Mouse (Mus musculus) forebrain, embryonic 10.5 days (tissue): Measurements from ENCODE around the gene Rfx4. TPM values are rescaled to one million over a fixed set of nuclear protein-coding genes. Genes with fewer than 3 reads are reported as not detected.

Experiments
- DNase-seq: peaks from one replicate; pipeline ENCODE4 v3.0.0-alpha.2; 2017; ENCODE audit warnings: low spot score; ENCODE audit errors: extremely low spot score
- H3K27ac ChIP-seq: fragments of 300-500 bp; sonication (generic); 2 replicates; pipeline ENCODE4 v1.5.1; 2016; ENCODE audit warnings: mild to moderate bottlenecking
- H3K27me3 ChIP-seq: fragments of 300-500 bp; sonication (generic); 2 replicates; pipeline ENCODE4 v1.6.1; 2016; ENCODE audit warnings: mild to moderate bottlenecking; ENCODE audit not compliant: poor library complexity, severe bottlenecking
- H3K36me3 ChIP-seq: fragments of 300-500 bp; sonication (generic); replicated peaks from 2 replicates; pipeline ENCODE4 v1.6.1; 2016; ENCODE audit warnings: mild to moderate bottlenecking, moderate library complexity
- H3K4me1 ChIP-seq: fragments of 300-500 bp; sonication (generic); 2 replicates; pipeline ENCODE4 v1.6.1; 2016
- H3K4me3 ChIP-seq: fragments of 300-500 bp; sonication (generic); 2 replicates; pipeline ENCODE4 v1.5.1; 2016; ENCODE audit warnings: mild to moderate bottlenecking, moderate library complexity
- H3K9me3 ChIP-seq: fragments of 300-500 bp; sonication (generic); 2 replicates; pipeline ENCODE4 v1.6.1; 2016; ENCODE audit warnings: mild to moderate bottlenecking, moderate library complexity
- WGBS: fragments of 180-500 bp; shearing (Covaris S2); methylation state at CpG from one replicate; pipeline ENCODE4 v1.1.7; 2016; 5-methylcytosine and 5-hydroxymethylcytosine counted together
- polyA plus RNA-seq: library from polyadenylated mRNA; unstranded; fragments of >200 nt; fragmentation: Nextera tagmentation; extraction: Ambion mirVana; gene quantifications from 2 replicates; pipeline ENCODE4 v1.2.1, GENCODE M21; 2016

Gene Rfx4
- polyA plus RNA-seq, 1 experiment from 2014 or later = 26.1 TPM

DNA sequence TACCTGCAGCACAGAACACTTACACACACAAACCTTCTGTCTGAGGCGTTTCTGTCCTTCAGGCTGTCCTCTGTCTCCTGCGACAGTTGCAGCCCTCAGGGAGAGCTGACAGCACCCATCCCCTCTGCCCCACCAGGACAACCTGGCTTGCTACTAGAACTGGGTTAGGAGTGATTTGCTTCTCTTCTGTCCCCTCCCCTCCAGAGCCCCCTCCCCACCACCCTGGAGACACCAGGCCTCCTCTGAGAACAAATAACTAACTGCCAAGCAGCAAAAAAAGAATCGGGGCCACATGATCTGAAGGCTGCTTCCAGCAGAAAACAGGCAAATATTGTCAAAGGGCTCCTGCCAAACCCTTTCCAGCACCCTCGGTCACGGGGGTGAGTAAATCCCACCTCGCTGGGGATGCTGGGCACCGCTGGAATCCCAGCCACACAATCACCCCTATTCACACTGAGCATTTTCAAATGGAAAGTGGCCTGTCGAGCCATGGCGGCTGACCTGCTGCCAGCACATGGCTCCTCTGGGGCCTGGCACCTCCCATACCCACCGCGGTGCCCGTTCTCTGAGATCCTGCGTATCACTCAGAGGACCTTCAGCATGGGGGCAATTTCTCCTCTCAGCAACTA, 47.5 kb downstream of the Rfx4 start:
- Histone ChIP-seq H3K4me1 (peaks cover 28% of the 10 kb centered on the region), H3K27ac (no peak overlapping the region), H3K4me3 (no peak overlapping the region), H3K36me3 (peaks cover 61% of the 10 kb centered on the region), H3K9me3 (no peaks in the 10 kb centered on the region), H3K27me3 (no peaks in the 10 kb centered on the region)
- DNase-seq = no peak
- WGBS = 67% methylated on average over 13 of the region's 13 CpGs

DNA sequence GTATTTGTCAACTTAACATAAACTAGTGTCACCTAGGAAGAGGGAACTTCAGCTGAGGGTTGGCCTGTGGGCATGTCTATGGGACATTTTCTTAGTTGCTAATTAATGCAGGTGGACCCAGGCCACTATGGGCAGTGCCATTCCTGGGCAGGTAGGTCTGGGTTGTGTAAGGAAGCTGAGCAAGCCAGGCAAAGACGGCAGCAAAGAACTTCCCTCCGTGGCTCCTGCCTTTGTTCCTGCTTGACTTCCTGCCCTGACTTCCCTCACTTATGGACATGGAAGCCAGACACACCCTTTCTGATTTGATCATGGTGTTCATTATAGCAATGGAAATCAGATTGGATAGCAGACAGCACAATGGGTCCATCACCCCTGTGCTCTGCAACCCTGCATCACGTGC, 49.7 kb downstream of the Rfx4 start:
- H3K4me3 ChIP-seq = no peak overlapping the region
- H3K27ac ChIP-seq = no peak overlapping the region
- H3K9me3 ChIP-seq = no peaks in the 10 kb centered on the region
- H3K27me3 ChIP-seq = no peaks in the 10 kb centered on the region
- peaks cover 30% of the 10 kb centered on the region for H3K4me1 ChIP-seq
- no peak for DNase-seq
- WGBS = 85% methylated on average over 3 of the region's 3 CpGs
- peaks cover 45% of the 10 kb centered on the region for H3K36me3 ChIP-seq

DNA sequence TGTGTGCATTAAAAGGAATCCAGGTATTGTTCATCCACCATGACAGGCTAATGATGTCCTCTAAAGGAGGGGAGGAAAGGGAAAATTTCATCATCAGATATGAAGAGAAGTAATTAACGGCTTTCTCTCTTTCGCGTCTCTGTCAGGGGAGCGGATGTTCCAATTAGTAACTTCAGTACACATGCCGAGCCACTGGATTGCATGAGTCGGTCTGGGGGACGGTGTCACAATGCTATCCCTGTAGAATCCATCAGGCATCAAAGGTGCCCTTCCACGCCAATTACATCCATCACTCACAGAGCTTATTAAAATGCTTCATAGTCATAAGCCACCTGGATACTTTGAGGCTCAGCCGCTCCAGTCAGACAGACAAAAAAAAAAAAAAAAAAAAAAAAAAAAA, 51.3 kb downstream of the Rfx4 start:
- H3K27me3 ChIP-seq = no peaks in the 10 kb centered on the region
- 84% methylated on average over 9 of the region's 9 CpGs for WGBS
- peaks cover 32% of the 10 kb centered on the region for H3K4me1 ChIP-seq
- no peak for DNase-seq
- H3K27ac ChIP-seq = no peak overlapping the region
- peaks cover 37% of the 10 kb centered on the region for H3K36me3 ChIP-seq
- no peaks in the 10 kb centered on the region for H3K9me3 ChIP-seq
- H3K4me3 ChIP-seq = no peak overlapping the region

DNA sequence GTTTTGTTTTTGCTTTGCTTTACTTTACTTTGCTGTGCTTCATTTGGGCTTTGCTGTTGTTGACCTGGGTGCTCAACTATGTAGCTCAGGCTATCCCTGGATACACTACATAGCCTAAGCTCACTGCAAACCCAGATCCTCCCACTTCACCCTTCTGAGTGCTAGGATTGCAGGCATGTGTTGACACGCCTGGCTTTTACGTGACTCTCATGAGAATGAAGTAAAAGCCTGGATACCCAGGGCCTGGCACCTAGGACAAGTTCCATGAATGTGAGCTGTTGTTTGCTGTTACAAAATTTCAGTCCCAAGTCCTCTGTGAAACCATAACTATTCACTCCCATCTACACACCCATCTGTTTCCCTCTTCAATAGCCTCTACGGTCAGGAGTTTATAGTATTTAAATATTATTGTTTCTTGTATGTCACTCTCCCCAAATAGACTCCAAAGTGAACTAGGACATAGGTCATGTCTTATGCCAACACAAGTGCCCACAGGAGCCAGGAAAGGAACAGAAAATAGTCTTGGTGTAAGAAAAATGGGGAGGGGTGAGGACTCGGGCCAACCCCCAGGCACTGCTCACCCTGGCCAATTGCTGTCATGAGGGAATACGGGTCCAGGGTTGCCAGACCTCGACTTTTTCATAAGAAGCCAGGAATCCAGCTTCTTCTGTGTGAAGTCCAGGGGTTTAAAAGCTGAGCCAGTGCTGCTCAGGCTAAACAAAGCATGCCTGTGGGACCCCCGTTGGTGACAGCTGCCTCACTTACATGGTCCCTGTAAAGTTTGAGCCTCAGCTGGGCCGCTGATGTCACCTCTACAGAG, 54.4 kb downstream of the Rfx4 start:
- no peak overlapping the region for H3K27ac ChIP-seq
- H3K4me3 ChIP-seq = no peak overlapping the region
- WGBS = 87% methylated on average over 8 of the region's 8 CpGs
- no peaks in the 10 kb centered on the region; the same call in 1 of the 2 replicates for H3K9me3 ChIP-seq
- no peak for DNase-seq
- no peaks in the 10 kb centered on the region for H3K27me3 ChIP-seq
- H3K4me1 ChIP-seq = peaks cover 24% of the 10 kb centered on the region
- peaks cover 31% of the 10 kb centered on the region for H3K36me3 ChIP-seq

DNA sequence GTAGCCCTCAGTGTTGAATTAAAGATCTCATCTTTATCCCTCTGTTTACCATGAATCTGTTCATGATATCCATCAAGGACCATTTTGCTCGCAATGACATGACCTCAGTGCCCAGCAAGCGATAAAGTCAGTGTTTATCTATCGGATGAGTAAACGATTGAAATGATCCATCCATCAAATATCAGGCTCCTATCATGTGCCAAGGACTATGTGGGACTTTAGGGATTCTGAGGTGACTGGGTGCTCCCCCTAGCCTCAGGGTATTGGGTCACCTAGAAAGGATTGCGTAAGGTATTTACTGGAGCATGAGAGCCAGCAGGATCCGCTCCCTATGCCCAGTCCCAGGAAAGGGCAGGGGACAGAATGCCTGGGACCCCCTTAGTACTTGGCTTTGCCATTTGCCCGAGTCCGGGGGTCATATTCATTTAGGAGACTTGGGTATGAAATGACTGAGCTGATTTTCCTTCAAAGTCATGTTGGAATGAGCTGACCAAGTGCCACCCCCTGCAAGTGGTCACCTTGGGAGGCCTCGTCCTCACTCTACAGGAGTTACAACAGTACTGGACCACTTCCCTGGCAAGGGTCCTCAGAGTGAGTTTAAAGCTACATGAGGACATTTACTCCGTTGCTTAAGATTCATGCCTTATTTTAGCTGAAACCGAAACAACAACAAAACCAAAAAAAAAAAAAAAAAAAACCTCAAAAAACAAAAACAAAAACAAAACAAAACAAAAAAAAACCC, 55.5 kb downstream of the Rfx4 start:
- Histone ChIP-seq H3K27me3 (no peaks in the 10 kb centered on the region), H3K9me3 (no peaks in the 10 kb centered on the region; the same call in 1 of the 2 replicates), H3K4me1 (peaks cover 18% of the 10 kb centered on the region), H3K36me3 (peaks cover 34% of the 10 kb centered on the region), H3K4me3 (no peak overlapping the region), H3K27ac (no peak overlapping the region)
- DNase-seq = no peak
- WGBS = 93% methylated on average over 11 of the region's 11 CpGs

DNA sequence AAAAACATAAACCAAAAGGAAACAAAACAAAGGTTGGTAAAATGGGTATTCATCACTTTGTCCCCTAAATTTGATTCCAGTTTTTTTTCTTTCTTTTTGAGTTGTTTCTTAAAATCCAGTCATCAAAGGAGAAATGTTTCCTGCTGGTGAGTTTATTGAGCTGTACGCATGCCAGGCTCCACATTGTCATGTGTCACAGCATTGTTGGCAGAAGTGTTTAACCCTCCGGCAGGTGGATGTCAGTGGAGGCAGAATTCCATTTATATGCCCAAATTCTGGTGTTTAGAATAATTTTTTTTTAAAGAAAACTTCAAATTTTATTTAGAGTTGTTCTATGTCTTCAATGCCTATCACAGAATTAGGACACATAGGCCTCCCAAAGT, 56.0 kb downstream of the Rfx4 start:
- peaks cover 35% of the 10 kb centered on the region for H3K36me3 ChIP-seq
- no peaks in the 10 kb centered on the region; the same call in 1 of the 2 replicates for H3K9me3 ChIP-seq
- peaks cover 12% of the 10 kb centered on the region for H3K4me1 ChIP-seq
- no peak overlapping the region for H3K27ac ChIP-seq
- H3K27me3 ChIP-seq = no peaks in the 10 kb centered on the region
- 83% methylated on average over 2 of the region's 2 CpGs for WGBS
- H3K4me3 ChIP-seq = no peak overlapping the region
- no peak for DNase-seq

DNA sequence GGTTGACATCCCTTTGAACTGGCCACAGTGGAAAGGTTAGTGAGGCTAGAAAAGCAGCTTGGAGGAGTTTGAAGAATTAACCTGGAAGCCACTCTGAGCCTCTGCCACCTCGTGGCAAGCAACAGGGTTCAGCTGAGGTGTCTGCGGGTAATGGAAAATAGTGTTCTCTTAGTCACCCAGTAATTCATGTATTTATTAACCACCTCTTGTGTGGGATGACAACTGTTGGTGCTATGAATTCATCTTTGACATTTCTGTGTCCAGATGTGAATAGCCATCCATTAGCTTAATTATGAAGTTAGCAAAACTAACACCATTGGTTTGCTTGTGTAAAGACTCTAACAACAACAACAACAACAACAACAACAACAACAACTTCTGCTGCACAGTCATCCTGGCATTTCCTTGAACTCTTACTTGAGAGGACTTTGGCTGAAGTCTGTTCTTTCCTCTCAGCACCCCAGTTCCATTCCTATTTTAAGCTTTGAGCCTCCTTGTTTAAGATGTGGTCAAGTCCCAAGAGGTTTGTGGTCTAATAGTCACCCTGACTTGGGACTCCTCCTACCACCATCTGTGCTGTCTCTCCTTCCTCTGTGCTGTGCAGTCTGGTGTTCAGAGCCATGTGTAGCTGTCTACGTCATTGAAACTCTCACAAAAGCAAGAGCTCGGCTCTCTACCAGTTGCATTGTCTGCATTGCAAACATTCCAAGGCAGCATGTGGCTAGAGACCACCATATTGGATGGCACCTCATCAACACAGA, 60.0 kb downstream of the Rfx4 start:
- Histone ChIP-seq H3K4me1 (no peaks in the 10 kb centered on the region), H3K4me3 (no peak overlapping the region), H3K9me3 (no peaks in the 10 kb centered on the region; the same call in 1 of the 2 replicates), H3K27me3 (peaks cover 33% of the 10 kb centered on the region), H3K27ac (no peak overlapping the region), H3K36me3 (peaks cover 54% of the 10 kb centered on the region)
- no peak for DNase-seq
- WGBS = 81% methylated on average over 4 of the region's 4 CpGs

DNA sequence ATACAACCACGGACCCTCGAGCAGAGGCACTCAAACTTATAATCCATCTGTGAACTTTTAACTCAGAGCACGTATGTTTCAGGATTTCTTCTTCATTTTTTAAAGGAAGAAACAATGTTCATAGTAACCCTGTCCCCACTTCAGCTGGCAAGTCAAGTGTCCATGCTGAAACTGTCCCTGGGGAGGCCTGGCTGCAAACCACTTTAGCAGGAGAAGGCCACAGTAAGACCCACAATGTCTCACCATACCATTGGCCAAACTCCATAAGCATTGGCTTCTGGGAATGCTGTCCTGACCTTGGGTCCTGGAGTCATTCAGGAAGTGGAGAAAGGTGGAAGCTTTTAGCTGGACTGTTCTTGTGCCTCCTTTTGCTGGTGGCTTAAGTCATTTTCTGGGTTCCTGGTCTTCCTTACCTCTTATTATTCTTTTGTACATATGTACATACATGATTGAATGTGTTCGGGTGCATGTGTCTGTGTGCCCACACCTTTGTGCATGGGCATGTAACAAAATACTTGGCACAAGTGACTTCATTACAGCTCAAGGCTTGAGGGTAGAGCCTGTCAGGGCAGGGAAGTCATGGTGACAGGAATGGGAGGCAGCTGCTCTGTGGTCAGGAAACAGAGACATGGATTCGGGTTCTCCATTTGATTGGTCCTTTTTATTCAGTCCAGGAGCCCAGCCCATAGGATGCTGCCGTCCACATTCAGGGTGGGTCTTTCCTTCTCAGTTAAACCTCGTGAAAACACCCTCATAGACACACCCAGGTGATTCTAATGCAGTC, 61.4 kb downstream of the Rfx4 start:
- DNase-seq = no peak
- Histone ChIP-seq H3K27me3 (peaks cover 48% of the 10 kb centered on the region), H3K27ac (no peak overlapping the region), H3K36me3 (peaks cover 58% of the 10 kb centered on the region), H3K9me3 (no peaks in the 10 kb centered on the region; the same call in 1 of the 2 replicates), H3K4me3 (no peak overlapping the region), H3K4me1 (peaks cover 10% of the 10 kb centered on the region)
- 93% methylated on average over 7 of the region's 7 CpGs for WGBS

DNA sequence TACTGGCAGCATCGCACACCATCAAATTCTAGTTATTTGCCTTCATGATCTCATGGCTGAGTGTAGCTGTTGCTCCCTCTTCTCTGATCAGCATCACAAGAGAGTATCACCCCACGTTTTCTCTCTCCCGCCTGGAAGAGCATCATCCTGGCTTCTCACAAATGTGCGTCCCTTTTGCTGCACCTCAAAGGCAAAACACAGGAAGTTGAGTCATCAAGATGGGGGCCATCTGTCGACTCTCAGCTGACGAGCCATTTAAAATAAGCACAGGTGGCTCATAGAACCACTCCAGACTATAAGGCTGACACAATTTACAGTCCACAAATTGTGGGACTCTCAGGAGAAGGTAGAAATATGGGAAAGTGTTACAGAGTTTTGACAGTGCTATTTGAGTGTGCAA, 63.8 kb downstream of the Rfx4 start:
- no peaks in the 10 kb centered on the region for H3K9me3 ChIP-seq
- H3K4me1 ChIP-seq = peaks cover 29% of the 10 kb centered on the region
- H3K27ac ChIP-seq = no peak overlapping the region
- WGBS = 83% methylated on average over 6 of the region's 6 CpGs
- peaks cover 57% of the 10 kb centered on the region for H3K27me3 ChIP-seq
- no peak for DNase-seq
- H3K36me3 ChIP-seq = peaks cover 49% of the 10 kb centered on the region
- no peak overlapping the region for H3K4me3 ChIP-seq

DNA sequence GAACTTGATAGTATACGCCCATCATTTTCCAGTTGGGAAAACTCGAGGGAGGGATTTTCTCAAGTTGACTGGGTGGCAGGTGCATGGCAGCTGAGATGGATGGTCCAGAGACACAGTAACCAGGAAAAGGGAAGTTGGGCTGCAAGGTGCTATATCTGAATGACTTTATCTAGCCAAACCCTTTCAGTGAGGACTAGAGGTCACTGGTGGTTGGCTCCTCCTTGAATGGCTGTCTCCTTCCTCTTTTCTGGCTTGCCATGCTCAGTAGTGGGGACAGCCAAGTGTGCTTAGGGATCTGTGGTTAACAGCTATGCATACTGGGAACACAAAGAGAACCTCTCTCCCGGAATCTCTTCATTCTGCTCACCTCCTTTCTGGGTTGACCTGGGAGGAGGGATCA, 64.4 kb downstream of the Rfx4 start:
- Histone ChIP-seq H3K27ac (no peak overlapping the region), H3K9me3 (no peaks in the 10 kb centered on the region), H3K36me3 (peaks cover 44% of the 10 kb centered on the region), H3K4me3 (no peak overlapping the region), H3K4me1 (peaks cover 35% of the 10 kb centered on the region), H3K27me3 (peaks cover 62% of the 10 kb centered on the region)
- 82% methylated on average over 3 of the region's 3 CpGs for WGBS
- no peak for DNase-seq

DNA sequence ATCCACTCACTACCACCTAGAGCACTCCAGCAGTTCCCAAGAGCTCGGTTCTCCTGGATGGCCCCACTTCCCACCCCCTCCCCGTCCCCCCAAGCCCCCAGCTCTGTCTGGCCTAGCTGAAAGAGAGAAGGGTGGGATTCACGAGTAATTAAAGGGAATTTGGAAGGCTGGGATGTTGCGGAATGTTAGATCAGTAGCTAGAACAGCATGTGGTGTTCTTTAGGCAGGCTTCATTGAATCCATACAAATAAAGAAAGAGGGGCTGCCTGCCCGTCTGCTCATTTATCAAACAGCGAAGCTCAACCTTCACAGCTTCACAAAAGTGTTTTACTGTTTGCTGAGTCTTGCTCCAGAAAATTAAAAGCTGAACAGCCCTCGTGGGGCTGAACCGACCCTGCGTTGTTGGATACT, 66.9 kb downstream of the Rfx4 start:
- Histone ChIP-seq H3K27ac (peak overlapping the region; percentile 83), H3K36me3 (peaks cover 41% of the 10 kb centered on the region), H3K4me1 (peaks cover 50% of the 10 kb centered on the region), H3K4me3 (peak overlapping the region; percentile 16; the same call in 1 of the 2 replicates), H3K9me3 (no peaks in the 10 kb centered on the region), H3K27me3 (peaks cover 75% of the 10 kb centered on the region)
- peak; percentile 47 for DNase-seq
- 12% methylated on average over 9 of the region's 9 CpGs for WGBS

DNA sequence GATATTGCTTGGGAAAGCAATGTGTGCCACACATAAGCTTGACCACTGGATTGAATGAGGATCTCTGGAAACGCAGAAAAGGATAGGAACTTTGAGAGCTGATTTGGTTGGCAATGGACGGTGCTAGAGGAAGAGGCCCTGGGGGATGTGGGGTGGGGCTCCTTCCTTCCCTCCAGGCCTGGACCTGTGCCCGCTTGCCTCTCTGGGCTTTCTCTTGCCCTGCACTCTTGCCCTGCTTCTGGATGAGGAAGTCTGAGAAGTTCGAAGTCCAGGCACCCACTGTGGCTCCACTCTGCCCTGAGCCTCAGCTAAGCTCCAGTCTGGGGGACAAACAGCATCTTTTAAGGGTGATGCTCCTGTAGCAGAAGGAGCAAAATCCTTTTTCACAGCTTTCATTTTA, 67.8 kb downstream of the Rfx4 start:
- Histone ChIP-seq H3K27ac (peak overlapping the region; percentile 83), H3K27me3 (peaks cover 69% of the 10 kb centered on the region), H3K9me3 (no peaks in the 10 kb centered on the region; the same call in 1 of the 2 replicates), H3K4me1 (peaks cover 50% of the 10 kb centered on the region), H3K36me3 (peaks cover 42% of the 10 kb centered on the region), H3K4me3 (peak overlapping the region; percentile 16; the same call in 1 of the 2 replicates)
- no peak for DNase-seq
- 35% methylated on average over 4 of the region's 4 CpGs for WGBS
